In the genomic region with DNA sequence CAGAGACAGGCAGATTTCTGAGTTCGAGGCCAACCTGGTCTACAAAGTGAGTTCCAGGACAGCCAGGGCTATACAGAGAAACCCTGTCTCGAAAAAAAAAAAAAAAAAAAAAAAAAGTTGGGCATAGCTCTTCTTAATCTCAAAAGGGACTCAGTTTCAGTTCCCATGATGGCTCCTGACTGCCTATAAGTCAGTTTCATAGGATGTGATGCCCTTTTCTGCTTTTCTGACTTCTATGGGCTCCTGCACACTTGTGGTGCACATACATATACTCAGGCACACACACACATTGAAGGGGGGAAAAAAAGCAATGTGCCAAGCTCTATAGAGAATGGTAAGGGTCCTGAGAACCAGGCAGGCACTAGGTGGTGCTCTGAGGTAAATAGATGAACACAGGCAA, we compare ENCODE assay signal across 25 mouse cellular contexts. TPM values are rescaled to one million over a fixed set of nuclear protein-coding genes. Genes with fewer than 3 reads are reported as not detected.
DNase-seq lines count a peak whose midpoint lies in the region; ATAC-seq and TF ChIP-seq lines count a peak whose summit lies in the region.
"Had no signal": no experiment of that assay in that cellular context is flagged by ENCODE, and none has a peak within 500 bp of the region (broad histone marks: within the 10 kb centered on the region; RNA-seq: fewer than 3 reads in every experiment).

No protein-coding gene starts in this region.

- ATAC-seq in hindbrain, postnatal 0 days, result no peak
- ATAC-seq in hindbrain, embryonic 11.5 days (ENCODE audit: low FRiP score), result no peak
- no peak for ATAC-seq in midbrain, postnatal 0 days (ENCODE audit: low FRiP score)
- no peak for ATAC-seq in midbrain, embryonic 15.5 days (replicated peaks)
- 0 out of 2 replicates have a peak, but pooled peaks have one; percentile 31 for ATAC-seq in common myeloid progenitor, adult 5-6 weeks (replicated peaks; ENCODE audit: low read depth, poor library complexity, severe bottlenecking)
- ATAC-seq: forebrain, embryonic 13.5 days; inflammation-experienced regulatory T-cells, adult 6 months had no signal

- no peaks in the 10 kb centered on the region for H3K27me3 ChIP-seq in hindbrain, postnatal 0 days (ENCODE audit: insufficient read depth, low read length)
- H3K27me3 ChIP-seq in hindbrain, embryonic 11.5 days (ENCODE audit: control insufficient read depth, insufficient read depth, low read length), result no peaks in the 10 kb centered on the region
- no peaks in the 10 kb centered on the region; the same call in 1 of the 2 replicates for H3K27me3 ChIP-seq in midbrain, postnatal 0 days (ENCODE audit: insufficient read depth, low read length)
- no peaks in the 10 kb centered on the region; the same call in 1 of the 2 replicates for H3K27me3 ChIP-seq in midbrain, embryonic 15.5 days (replicated peaks)
- H3K27me3 ChIP-seq: embryonic facial prominence, embryonic 12.5 days had no signal

- H3K9me3 ChIP-seq in hindbrain, postnatal 0 days (ENCODE audit: low read length), result no peaks in the 10 kb centered on the region
- no peaks in the 10 kb centered on the region for H3K9me3 ChIP-seq in hindbrain, embryonic 11.5 days (ENCODE audit: control insufficient read depth, low read length)
- H3K9me3 ChIP-seq in midbrain, postnatal 0 days (ENCODE audit: low read length), result no peaks in the 10 kb centered on the region
- H3K9me3 ChIP-seq in midbrain, embryonic 15.5 days, result no peaks in the 10 kb centered on the region
- H3K9me3 ChIP-seq: embryonic facial prominence, embryonic 12.5 days; forebrain, embryonic 13.5 days; heart, embryonic 12.5 days; hindbrain, embryonic 10.5 days; hindbrain, embryonic 15.5 days had no signal

- no peak overlapping the region for H3K9ac ChIP-seq in hindbrain, postnatal 0 days (replicated peaks; ENCODE audit: low read length)
- H3K9ac ChIP-seq in hindbrain, embryonic 11.5 days (ENCODE audit: low read depth, low read length), result no peak overlapping the region
- no peak overlapping the region for H3K9ac ChIP-seq in midbrain, postnatal 0 days (replicated peaks; ENCODE audit: low read length, poor library complexity, severe bottlenecking)
- no peak overlapping the region for H3K9ac ChIP-seq in midbrain, embryonic 15.5 days
- H3K9ac ChIP-seq: embryonic facial prominence, embryonic 12.5 days; forebrain, embryonic 13.5 days; heart, embryonic 12.5 days; hindbrain, embryonic 15.5 days had no signal

- H3K4me3 ChIP-seq in hindbrain, postnatal 0 days (ENCODE audit: low read length), result no peak overlapping the region
- H3K4me3 ChIP-seq in hindbrain, embryonic 11.5 days (ENCODE audit: low read depth, low read length), result no peak overlapping the region
- no peak overlapping the region for H3K4me3 ChIP-seq in midbrain, postnatal 0 days (ENCODE audit: low read depth, low read length)
- no peak overlapping the region for H3K4me3 ChIP-seq in midbrain, embryonic 15.5 days
- H3K4me3 ChIP-seq: embryonic facial prominence, embryonic 12.5 days; forebrain, embryonic 13.5 days; gastrocnemius, adult 2 months; heart, embryonic 12.5 days; hindbrain, embryonic 10.5 days; hindbrain, embryonic 15.5 days had no signal

- H3K36me3 ChIP-seq in hindbrain, postnatal 0 days (ENCODE audit: insufficient read depth, low read length), result no peaks in the 10 kb centered on the region
- no peaks in the 10 kb centered on the region for H3K36me3 ChIP-seq in hindbrain, embryonic 11.5 days (ENCODE audit: control insufficient read depth, insufficient read depth, low read length)
- no peaks in the 10 kb centered on the region for H3K36me3 ChIP-seq in midbrain, postnatal 0 days (ENCODE audit: insufficient read depth, low read length)
- H3K36me3 ChIP-seq in midbrain, embryonic 15.5 days (replicated peaks), result no peaks in the 10 kb centered on the region
- H3K36me3 ChIP-seq: embryonic facial prominence, embryonic 12.5 days; heart, embryonic 12.5 days; hindbrain, embryonic 10.5 days; hindbrain, embryonic 15.5 days had no signal

- H3K4me2 ChIP-seq in hindbrain, postnatal 0 days (ENCODE audit: low read depth, low read length), result no peak overlapping the region
- H3K4me2 ChIP-seq in hindbrain, embryonic 11.5 days (replicated peaks; ENCODE audit: low read depth, low read length), result no peak overlapping the region
- no peak overlapping the region for H3K4me2 ChIP-seq in midbrain, postnatal 0 days (ENCODE audit: low read depth, low read length, poor library complexity, severe bottlenecking)
- H3K4me2 ChIP-seq in midbrain, embryonic 15.5 days, result no peak overlapping the region
- H3K4me2 ChIP-seq: embryonic facial prominence, embryonic 12.5 days; forebrain, embryonic 13.5 days; heart, embryonic 12.5 days; hindbrain, embryonic 15.5 days had no signal

- intact Hi-C loops in gastrocnemius, postnatal 36 days (cut with DNase I), result no loop called here
- intact Hi-C loops in left cerebral cortex, postnatal 36 days (cut with DNase I), result no loop called here

- H3K27ac ChIP-seq in hindbrain, postnatal 0 days, result no peak overlapping the region
- H3K27ac ChIP-seq in hindbrain, embryonic 11.5 days (ENCODE audit: low read depth, low read length), result no peak overlapping the region
- no peak overlapping the region for H3K27ac ChIP-seq in midbrain, postnatal 0 days (ENCODE audit: low read depth, low read length)
- H3K27ac ChIP-seq in midbrain, embryonic 15.5 days, result no peak overlapping the region
- H3K27ac ChIP-seq: embryonic facial prominence, embryonic 12.5 days; forebrain, embryonic 13.5 days; gastrocnemius, adult 2 months; hindbrain, embryonic 10.5 days; hindbrain, embryonic 15.5 days had no signal

- WGBS in hindbrain, postnatal 0 days, result 69% methylated on average over 2 of the region's 2 CpGs
- 100% methylated on average over 1 of the region's 2 CpGs for WGBS in hindbrain, embryonic 11.5 days
- 78% methylated on average over 1 of the region's 2 CpGs for WGBS in midbrain, postnatal 0 days
- WGBS in midbrain, embryonic 15.5 days, result 67% methylated on average over 2 of the region's 2 CpGs

- no peak for DNase-seq in hindbrain, postnatal 0 days (ENCODE audit: low spot score)
- no peak for DNase-seq in hindbrain, embryonic 11.5 days (ENCODE audit: low spot score)
- DNase-seq in midbrain, postnatal 0 days (ENCODE audit: low spot score), result no peak
- DNase-seq in gastrocnemius, postnatal 36 days, result no peak
- no peak for DNase-seq in left cerebral cortex, postnatal 36 days (ENCODE audit: low spot score in 2 of 2)
- DNase-seq: adrenal gland, adult 2 months; adrenal gland, postnatal 25 days; cerebellum, adult 18-20 months; cerebellum, adult 9-11 months; cerebellum, postnatal 36 days; embryo, embryonic 11 days; gastrocnemius, adult 2 months; gastrocnemius, postnatal 25 days; heart, adult 18-20 months; kidney, adult 18-20 months had no signal

- no peaks in the 10 kb centered on the region for H3K4me1 ChIP-seq in hindbrain, postnatal 0 days (ENCODE audit: insufficient read depth, low read length)
- H3K4me1 ChIP-seq in hindbrain, embryonic 11.5 days (replicated peaks; ENCODE audit: control insufficient read depth, insufficient read depth, low read length), result no peaks in the 10 kb centered on the region
- H3K4me1 ChIP-seq in midbrain, postnatal 0 days (ENCODE audit: insufficient read depth, low read length), result no peaks in the 10 kb centered on the region
- no peaks in the 10 kb centered on the region for H3K4me1 ChIP-seq in midbrain, embryonic 15.5 days
- H3K4me1 ChIP-seq: embryonic facial prominence, embryonic 12.5 days; forebrain, embryonic 13.5 days; heart, embryonic 12.5 days; hindbrain, embryonic 10.5 days; hindbrain, embryonic 15.5 days had no signal

- peak; percentile 26; the same call in 1 of the 2 replicates for TF ChIP-seq CTCF in hindbrain, postnatal 0 days (IDR thresholded peaks at IDR 0.05; ENCODE audit: low read depth)
- peak; percentile 30 for TF ChIP-seq CTCF in midbrain, postnatal 0 days (IDR thresholded peaks at IDR 0.05)

RNA-seq across cellular contexts. Expression of gene Bicdl2, which starts 7.0 kb away (rescaled TPM):
- not detected in 2 replicates for total RNA-seq in hindbrain, postnatal 0 days (2014; rRNA removed)
- polyA plus RNA-seq in hindbrain, postnatal 0 days (2015; fragmentation: Nextera tagmentation; extraction: Ambion mirVana), result 0.11 and 0.18 TPM in 2 replicates
- 0.15 and 0.79 TPM in 2 replicates for polyA plus RNA-seq in hindbrain, embryonic 11.5 days (2014; fragmentation: Nextera tagmentation; extraction: Ambion mirVana)
- total RNA-seq in midbrain, postnatal 0 days (2014; rRNA removed), result not detected in 2 replicates
- polyA plus RNA-seq in midbrain, postnatal 0 days (2015; fragmentation: Nextera tagmentation; extraction: Ambion mirVana), result 0.10 TPM in 1 of 2 replicates, not detected in the other
- polyA plus RNA-seq in midbrain, embryonic 15.5 days (2015; fragmentation: Nextera tagmentation; extraction: Ambion mirVana), result 0.22 TPM in 1 of 2 replicates, not detected in the other
- total RNA-seq in common myeloid progenitor, adult 5-6 weeks (2017), result not detected in 2 replicates
- total RNA-seq in gastrocnemius, postnatal 36 days (2021), result not detected
- not detected for total RNA-seq in left cerebral cortex, postnatal 36 days (2021)
- total RNA-seq: adrenal gland, adult 2 months; adrenal gland, postnatal 25 days; gastrocnemius, adult 2 months; gastrocnemius, postnatal 25 days; heart, adult 18-20 months; heart, postnatal 25 days had no signal
- polyA plus RNA-seq: adrenal gland, adult 2 months; hindbrain, embryonic 15.5 days had no signal

RNA-seq across cellular contexts. Expression of gene Mmp25, which starts 8.2 kb away (rescaled TPM):
- 0.65 and 1.2 TPM in 2 replicates for total RNA-seq in hindbrain, postnatal 0 days (2014; rRNA removed)
- 1.2 and 1.3 TPM in 2 replicates for polyA plus RNA-seq in hindbrain, postnatal 0 days (2015; fragmentation: Nextera tagmentation; extraction: Ambion mirVana)
- 0.82 and 0.99 TPM in 2 replicates for polyA plus RNA-seq in hindbrain, embryonic 11.5 days (2014; fragmentation: Nextera tagmentation; extraction: Ambion mirVana)
- total RNA-seq in midbrain, postnatal 0 days (2014; rRNA removed), result 0.33 and 0.66 TPM in 2 replicates
- 0.98 and 1.0 TPM in 2 replicates for polyA plus RNA-seq in midbrain, postnatal 0 days (2015; fragmentation: Nextera tagmentation; extraction: Ambion mirVana)
- polyA plus RNA-seq in midbrain, embryonic 15.5 days (2015; fragmentation: Nextera tagmentation; extraction: Ambion mirVana), result 1.2 and 1.7 TPM in 2 replicates
- total RNA-seq in common myeloid progenitor, adult 5-6 weeks (2017), result 0.24 TPM in 1 of 2 replicates, not detected in the other
- total RNA-seq in gastrocnemius, postnatal 36 days (2021), result not detected
- under 1 TPM; 0.12 to 0.16 TPM for total RNA-seq in left cerebral cortex, postnatal 36 days (2021)
- total RNA-seq: gastrocnemius, postnatal 25 days; MEL had no signal

RNA-seq across cellular contexts. Expression of gene Hcfc1r1, which starts 20.1 kb away (rescaled TPM):
- total RNA-seq in hindbrain, postnatal 0 days (2014; rRNA removed), result 107 and 126 TPM in 2 replicates
- polyA plus RNA-seq in hindbrain, postnatal 0 days (2015; fragmentation: Nextera tagmentation; extraction: Ambion mirVana), result 209 and 217 TPM in 2 replicates
- polyA plus RNA-seq in hindbrain, embryonic 11.5 days (2014; fragmentation: Nextera tagmentation; extraction: Ambion mirVana), result 49.7 and 52.5 TPM in 2 replicates
- 87.3 and 194 TPM in 2 replicates for total RNA-seq in midbrain, postnatal 0 days (2014; rRNA removed)
- polyA plus RNA-seq in midbrain, postnatal 0 days (2015; fragmentation: Nextera tagmentation; extraction: Ambion mirVana), result 210 and 212 TPM in 2 replicates
- 120 and 121 TPM in 2 replicates for polyA plus RNA-seq in midbrain, embryonic 15.5 days (2015; fragmentation: Nextera tagmentation; extraction: Ambion mirVana)
- 19.2 and 26.9 TPM in 2 replicates for total RNA-seq in common myeloid progenitor, adult 5-6 weeks (2017)
- 100 to 1,000 TPM; 125 TPM for total RNA-seq in gastrocnemius, postnatal 36 days (2021)
- 100 to 1,000 TPM; 126 to 137 TPM for total RNA-seq in left cerebral cortex, postnatal 36 days (2021)

RNA-seq across cellular contexts. Expression of gene Thoc6, which starts 20.4 kb away (rescaled TPM):
- 16.1 and 28.1 TPM in 2 replicates for total RNA-seq in hindbrain, postnatal 0 days (2014; rRNA removed)
- 28.4 and 29.1 TPM in 2 replicates for polyA plus RNA-seq in hindbrain, postnatal 0 days (2015; fragmentation: Nextera tagmentation; extraction: Ambion mirVana)
- polyA plus RNA-seq in hindbrain, embryonic 11.5 days (2014; fragmentation: Nextera tagmentation; extraction: Ambion mirVana), result 56.6 and 56.8 TPM in 2 replicates
- total RNA-seq in midbrain, postnatal 0 days (2014; rRNA removed), result 16.7 and 21.5 TPM in 2 replicates
- polyA plus RNA-seq in midbrain, postnatal 0 days (2015; fragmentation: Nextera tagmentation; extraction: Ambion mirVana), result 21.1 and 23.2 TPM in 2 replicates
- 39.1 and 42.9 TPM in 2 replicates for polyA plus RNA-seq in midbrain, embryonic 15.5 days (2015; fragmentation: Nextera tagmentation; extraction: Ambion mirVana)
- total RNA-seq in common myeloid progenitor, adult 5-6 weeks (2017), result 44.6 and 55.5 TPM in 2 replicates
- total RNA-seq in gastrocnemius, postnatal 36 days (2021), result 1 to 10 TPM; 7.6 to 9.2 TPM
- 1 to 10 TPM; 5.3 to 7.0 TPM for total RNA-seq in left cerebral cortex, postnatal 36 days (2021)

RNA-seq across cellular contexts. Expression of gene Tnfrsf12a, which starts 23.9 kb away (rescaled TPM):
- 5.5 and 8.7 TPM in 2 replicates for total RNA-seq in hindbrain, postnatal 0 days (2014; rRNA removed)
- polyA plus RNA-seq in hindbrain, postnatal 0 days (2015; fragmentation: Nextera tagmentation; extraction: Ambion mirVana), result 7.3 and 7.7 TPM in 2 replicates
- 1.2 and 3.3 TPM in 2 replicates for polyA plus RNA-seq in hindbrain, embryonic 11.5 days (2014; fragmentation: Nextera tagmentation; extraction: Ambion mirVana)
- 3.9 and 4.2 TPM in 2 replicates for total RNA-seq in midbrain, postnatal 0 days (2014; rRNA removed)
- polyA plus RNA-seq in midbrain, postnatal 0 days (2015; fragmentation: Nextera tagmentation; extraction: Ambion mirVana), result 3.3 TPM in 2 replicates
- 2.4 and 2.5 TPM in 2 replicates for polyA plus RNA-seq in midbrain, embryonic 15.5 days (2015; fragmentation: Nextera tagmentation; extraction: Ambion mirVana)
- 10.1 and 13.2 TPM in 2 replicates for total RNA-seq in common myeloid progenitor, adult 5-6 weeks (2017)
- total RNA-seq in gastrocnemius, postnatal 36 days (2021), result 10 to 100 TPM; 38.1 to 49.0 TPM
- 1 to 10 TPM; 8.8 to 9.9 TPM for total RNA-seq in left cerebral cortex, postnatal 36 days (2021)
